Mouse (Mus musculus): ENCODE results near the gene Kcnc2. TPM values are rescaled to one million over a fixed set of nuclear protein-coding genes. Genes with fewer than 3 reads are reported as not detected.

Gene Kcnc2
- polyA plus RNA-seq, 1 experiment from 2014 or later, result 1.2 TPM

DNA sequence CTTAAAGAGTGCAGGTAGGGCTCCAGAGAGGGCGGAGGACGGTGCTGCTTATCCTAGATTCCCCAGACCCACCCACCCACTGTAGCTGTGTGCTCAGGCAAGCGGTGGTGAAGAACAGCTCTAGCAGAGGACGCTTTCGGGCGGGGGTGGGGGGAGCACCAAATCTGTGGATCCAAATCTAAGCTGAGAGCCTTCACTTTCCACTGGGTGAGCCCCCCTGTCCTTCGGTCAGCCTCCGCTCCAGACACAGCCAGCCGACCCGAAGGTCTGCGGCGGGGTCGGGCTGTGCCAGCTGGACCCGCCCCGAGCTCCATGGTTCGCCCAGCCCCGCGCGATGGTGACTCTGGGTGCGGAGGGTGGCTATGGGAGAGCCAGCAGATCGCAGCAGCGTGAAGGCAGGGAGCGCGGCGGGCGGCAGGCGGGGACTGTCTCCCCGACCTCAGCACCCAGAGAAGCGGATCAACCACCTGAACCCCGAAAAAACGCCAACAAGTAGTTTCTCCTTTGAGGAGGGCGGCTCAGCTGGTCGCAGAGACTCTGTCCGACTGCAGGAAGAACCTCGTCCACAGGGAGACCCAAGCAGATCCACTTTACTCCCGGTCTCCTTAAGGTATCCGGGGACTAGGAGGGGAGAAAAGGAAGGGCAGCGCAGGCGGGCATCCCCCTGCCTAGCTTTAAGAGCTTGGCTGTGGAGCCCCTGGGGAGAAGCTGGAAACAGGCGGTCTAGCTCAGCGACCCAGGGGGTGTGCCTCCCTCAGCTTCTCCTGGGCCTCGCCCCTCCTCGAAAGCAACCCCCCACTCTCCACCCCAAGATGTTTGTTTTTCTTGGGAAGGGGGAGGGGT, 761 bp upstream of the Kcnc2 start:
- WGBS, result 1% methylated on average over 43 of the region's 43 CpGs
- Histone ChIP-seq H3K4me1 (replicated peaks; ENCODE audit: control insufficient read depth, insufficient read depth, low read length) (0 out of 2 replicates have a peak, but pooled peaks cover 2% of the 10 kb centered on the region), H3K27me3 (ENCODE audit: control insufficient read depth, insufficient read depth, low read length) (peaks cover 15% of the 10 kb centered on the region), H3K4me3 (ENCODE audit: low read depth, low read length) (peak overlapping the region; percentile 50), H3K4me2 (replicated peaks; ENCODE audit: low read depth, low read length) (peak overlapping the region; percentile 88), H3K9ac (ENCODE audit: low read depth, low read length) (peak overlapping the region; percentile 32), H3K27ac (ENCODE audit: low read depth, low read length) (no peak overlapping the region), H3K9me3 (ENCODE audit: control insufficient read depth, low read length) (no peaks in the 10 kb centered on the region), H3K36me3 (ENCODE audit: control insufficient read depth, insufficient read depth, low read length) (no peaks in the 10 kb centered on the region)
- ATAC-seq (ENCODE audit: low FRiP score) (peak; percentile 58), DNase-seq (ENCODE audit: low spot score) (peak; percentile 56)

DNA sequence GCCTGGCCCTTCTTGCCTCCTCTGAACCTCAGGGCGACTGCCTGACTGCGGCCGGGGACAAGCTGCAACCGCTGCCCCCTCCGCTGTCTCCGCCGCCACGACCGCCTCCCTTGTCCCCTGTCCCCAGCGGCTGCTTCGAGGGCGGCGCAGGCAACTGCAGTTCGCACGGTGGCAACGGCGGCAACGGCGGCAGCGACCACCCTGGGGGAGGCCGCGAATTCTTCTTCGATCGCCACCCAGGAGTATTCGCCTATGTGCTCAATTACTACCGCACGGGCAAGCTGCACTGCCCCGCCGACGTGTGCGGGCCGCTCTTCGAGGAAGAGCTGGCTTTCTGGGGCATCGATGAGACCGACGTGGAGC, 863 bp downstream of the Kcnc2 start:
- peak overlapping the region; percentile 50 for H3K4me3 ChIP-seq (ENCODE audit: low read depth, low read length)
- ATAC-seq (ENCODE audit: low FRiP score) (peak; percentile 58; the same call in 1 of the 2 replicates), DNase-seq (ENCODE audit: low spot score) (no peak)
- 1% methylated on average over 36 of the region's 36 CpGs for WGBS
- peaks cover 15% of the 10 kb centered on the region for H3K27me3 ChIP-seq (ENCODE audit: control insufficient read depth, insufficient read depth, low read length)
- H3K9ac ChIP-seq (ENCODE audit: low read depth, low read length), result peak overlapping the region; percentile 53
- H3K9me3 ChIP-seq (ENCODE audit: control insufficient read depth, low read length), result no peaks in the 10 kb centered on the region
- H3K27ac ChIP-seq (ENCODE audit: low read depth, low read length), result no peak overlapping the region
- no peaks in the 10 kb centered on the region for H3K36me3 ChIP-seq (ENCODE audit: control insufficient read depth, insufficient read depth, low read length)
- peak overlapping the region; percentile 88 for H3K4me2 ChIP-seq (replicated peaks; ENCODE audit: low read depth, low read length)
- 0 out of 2 replicates have a peak, but pooled peaks cover 2% of the 10 kb centered on the region for H3K4me1 ChIP-seq (replicated peaks; ENCODE audit: control insufficient read depth, insufficient read depth, low read length)

DNA sequence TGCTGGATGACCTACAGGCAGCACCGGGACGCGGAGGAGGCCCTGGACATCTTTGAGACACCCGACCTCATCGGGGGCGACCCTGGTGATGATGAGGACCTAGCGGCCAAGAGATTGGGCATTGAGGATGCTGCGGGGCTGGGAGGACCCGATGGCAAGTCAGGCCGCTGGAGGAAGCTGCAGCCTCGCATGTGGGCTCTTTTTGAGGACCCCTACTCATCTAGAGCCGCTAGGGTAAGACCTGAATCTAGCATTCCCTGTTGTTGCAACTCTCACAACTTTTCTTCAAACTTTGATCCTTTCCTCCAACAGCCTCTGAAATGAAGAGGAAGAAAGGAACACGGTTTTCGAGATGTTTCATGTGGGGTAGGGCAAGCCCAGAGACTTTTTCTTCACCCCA, 1.2 kb downstream of the Kcnc2 start:
- no peak overlapping the region for H3K27ac ChIP-seq (ENCODE audit: low read depth, low read length)
- 0 out of 2 replicates have a peak, but pooled peaks cover 2% of the 10 kb centered on the region for H3K4me1 ChIP-seq (replicated peaks; ENCODE audit: control insufficient read depth, insufficient read depth, low read length)
- no peak for DNase-seq (ENCODE audit: low spot score)
- 11% methylated on average over 14 of the region's 14 CpGs for WGBS
- H3K4me3 ChIP-seq (ENCODE audit: low read depth, low read length), result peak overlapping the region; percentile 50
- H3K36me3 ChIP-seq (ENCODE audit: control insufficient read depth, insufficient read depth, low read length), result no peaks in the 10 kb centered on the region
- H3K4me2 ChIP-seq (replicated peaks; ENCODE audit: low read depth, low read length), result peak overlapping the region; percentile 88
- peaks cover 15% of the 10 kb centered on the region for H3K27me3 ChIP-seq (ENCODE audit: control insufficient read depth, insufficient read depth, low read length)
- H3K9me3 ChIP-seq (ENCODE audit: control insufficient read depth, low read length), result no peaks in the 10 kb centered on the region
- ATAC-seq (ENCODE audit: low FRiP score), result peak; percentile 6; the same call in 1 of the 2 replicates
- peak overlapping the region; percentile 53 for H3K9ac ChIP-seq (ENCODE audit: low read depth, low read length)

DNA sequence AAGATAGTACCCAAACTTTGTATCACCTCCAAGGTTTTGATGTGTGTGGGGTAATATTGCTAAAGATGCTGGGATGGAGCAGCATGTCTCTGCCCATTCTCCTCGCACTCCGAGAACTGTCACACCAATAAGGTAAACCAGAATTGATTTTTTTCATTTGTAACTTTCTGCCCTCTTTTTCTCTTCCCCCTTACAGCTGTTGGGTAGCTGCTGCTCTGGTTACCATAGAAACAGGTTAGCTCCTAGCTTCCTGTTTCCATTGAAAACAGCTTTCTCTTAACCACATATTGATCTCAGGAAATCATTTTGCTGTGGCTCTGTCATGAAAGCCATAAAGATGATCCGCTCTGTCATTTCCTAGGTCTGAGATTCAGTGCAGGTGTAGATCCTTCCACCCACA, 7.1 kb downstream of the Kcnc2 start:
- Histone ChIP-seq H3K27me3 (ENCODE audit: control insufficient read depth, insufficient read depth, low read length) (no peaks in the 10 kb centered on the region), H3K4me2 (replicated peaks; ENCODE audit: low read depth, low read length) (no peak overlapping the region), H3K9ac (ENCODE audit: low read depth, low read length) (no peak overlapping the region), H3K4me1 (replicated peaks; ENCODE audit: control insufficient read depth, insufficient read depth, low read length) (no peaks in the 10 kb centered on the region), H3K9me3 (ENCODE audit: control insufficient read depth, low read length) (no peaks in the 10 kb centered on the region), H3K4me3 (ENCODE audit: low read depth, low read length) (no peak overlapping the region), H3K36me3 (ENCODE audit: control insufficient read depth, insufficient read depth, low read length) (no peaks in the 10 kb centered on the region), H3K27ac (ENCODE audit: low read depth, low read length) (no peak overlapping the region)
- ATAC-seq (ENCODE audit: low FRiP score) (no peak), DNase-seq (ENCODE audit: low spot score) (no peak)
- WGBS, result 81% methylated on average over 3 of the region's 3 CpGs

DNA sequence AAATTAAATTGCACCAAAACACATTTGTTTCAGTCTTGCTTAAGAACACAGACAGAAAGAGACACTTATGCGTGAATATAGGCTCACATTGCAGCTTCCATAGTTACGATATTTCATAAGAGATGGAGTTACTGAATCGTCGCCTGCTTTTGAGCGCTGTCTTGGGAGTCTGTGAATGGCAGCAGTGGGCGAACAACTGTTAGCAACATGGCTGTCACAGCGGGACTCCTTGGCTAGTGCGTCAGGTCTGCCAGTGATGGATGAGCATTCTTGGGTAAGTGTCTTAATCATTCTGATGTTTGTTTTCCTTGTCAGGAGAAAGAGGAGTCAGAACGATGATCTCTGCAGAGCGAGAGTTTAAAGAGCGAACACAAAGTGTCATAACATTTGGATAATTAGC, 44.2 kb downstream of the Kcnc2 start:
- H3K27ac ChIP-seq (ENCODE audit: low read depth, low read length), result no peak overlapping the region
- H3K4me2 ChIP-seq (replicated peaks; ENCODE audit: low read depth, low read length), result peak overlapping the region; percentile 25
- whole genome bisulfite sequencing, result 23% methylated on average over 11 of the region's 11 CpGs
- no peaks in the 10 kb centered on the region for H3K4me1 ChIP-seq (replicated peaks; ENCODE audit: control insufficient read depth, insufficient read depth, low read length)
- DNase-seq (ENCODE audit: low spot score), result peak; percentile 51
- no peaks in the 10 kb centered on the region for H3K36me3 ChIP-seq (ENCODE audit: control insufficient read depth, insufficient read depth, low read length)
- no peaks in the 10 kb centered on the region for H3K27me3 ChIP-seq (ENCODE audit: control insufficient read depth, insufficient read depth, low read length)
- no peaks in the 10 kb centered on the region for H3K9me3 ChIP-seq (ENCODE audit: control insufficient read depth, low read length)
- ATAC-seq (ENCODE audit: low FRiP score), result peak; percentile 74
- H3K4me3 ChIP-seq (ENCODE audit: low read depth, low read length), result no peak overlapping the region
- no peak overlapping the region for H3K9ac ChIP-seq (ENCODE audit: low read depth, low read length)

DNA sequence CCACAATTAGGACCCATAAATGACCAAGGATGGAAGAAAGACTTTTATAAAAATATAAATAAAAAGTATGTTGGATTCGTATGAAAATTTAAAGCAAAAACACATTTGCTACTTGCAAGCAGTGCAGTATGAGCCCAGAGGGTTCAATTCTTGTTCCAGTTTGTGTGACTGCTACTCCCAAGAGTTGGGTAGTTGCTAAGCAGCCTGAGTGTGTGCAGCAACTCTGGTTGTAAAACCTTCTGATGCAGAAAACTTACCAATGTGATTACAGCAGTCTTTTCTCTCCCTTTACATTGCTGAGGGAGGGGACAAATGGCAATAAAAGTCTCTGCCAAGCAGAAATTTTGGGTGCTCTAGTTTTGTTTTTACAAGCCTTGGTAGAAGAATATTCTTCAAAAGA, 46.9 kb downstream of the Kcnc2 start:
- Histone ChIP-seq H3K4me1 (replicated peaks; ENCODE audit: control insufficient read depth, insufficient read depth, low read length) (no peaks in the 10 kb centered on the region), H3K36me3 (ENCODE audit: control insufficient read depth, insufficient read depth, low read length) (no peaks in the 10 kb centered on the region), H3K4me3 (ENCODE audit: low read depth, low read length) (no peak overlapping the region), H3K9ac (ENCODE audit: low read depth, low read length) (no peak overlapping the region), H3K4me2 (replicated peaks; ENCODE audit: low read depth, low read length) (no peak overlapping the region), H3K27me3 (ENCODE audit: control insufficient read depth, insufficient read depth, low read length) (no peaks in the 10 kb centered on the region), H3K27ac (ENCODE audit: low read depth, low read length) (no peak overlapping the region), H3K9me3 (ENCODE audit: control insufficient read depth, low read length) (no peaks in the 10 kb centered on the region)
- WGBS, result 86% methylated on average over 1 of the region's 1 CpGs
- ATAC-seq (ENCODE audit: low FRiP score), result no peak
- DNase-seq (ENCODE audit: low spot score), result no peak

DNA sequence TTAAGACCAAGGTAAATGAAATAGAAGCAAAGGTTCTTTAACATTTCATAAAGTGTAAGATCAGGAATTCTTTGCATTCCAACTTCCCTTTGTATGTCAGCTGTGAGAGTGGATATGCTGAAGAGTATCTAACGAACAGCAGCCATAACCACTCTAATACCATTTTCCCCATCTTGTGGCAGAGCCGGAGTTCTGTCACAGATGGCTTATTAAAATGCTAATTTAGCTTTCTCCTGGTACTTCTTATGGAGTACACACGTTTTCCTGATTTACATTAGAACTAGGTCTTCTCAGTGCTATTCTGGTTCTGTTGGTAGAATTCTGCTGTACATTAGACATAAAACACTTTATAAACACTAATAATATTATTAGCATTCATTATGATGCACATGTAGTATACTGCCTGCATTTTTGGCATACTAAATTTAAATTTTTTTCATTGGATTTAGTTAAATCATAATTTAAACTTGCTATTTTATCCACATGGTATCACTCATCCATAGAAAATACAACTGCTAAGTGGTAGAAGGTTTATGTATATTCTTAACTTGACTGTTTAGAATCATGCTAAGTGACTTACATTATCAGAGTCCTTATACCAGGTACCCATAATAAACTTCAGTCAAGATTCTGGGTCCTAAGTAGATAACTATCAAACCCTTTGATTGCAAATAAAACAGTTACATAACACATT, 86.9 kb downstream of the Kcnc2 start:
- DNase-seq (ENCODE audit: low spot score), result no peak
- Histone ChIP-seq H3K4me2 (replicated peaks; ENCODE audit: low read depth, low read length) (no peak overlapping the region), H3K9me3 (ENCODE audit: control insufficient read depth, low read length) (no peaks in the 10 kb centered on the region), H3K4me3 (ENCODE audit: low read depth, low read length) (no peak overlapping the region), H3K27ac (ENCODE audit: low read depth, low read length) (no peak overlapping the region), H3K36me3 (ENCODE audit: control insufficient read depth, insufficient read depth, low read length) (no peaks in the 10 kb centered on the region), H3K9ac (ENCODE audit: low read depth, low read length) (no peak overlapping the region), H3K4me1 (replicated peaks; ENCODE audit: control insufficient read depth, insufficient read depth, low read length) (no peaks in the 10 kb centered on the region), H3K27me3 (ENCODE audit: control insufficient read depth, insufficient read depth, low read length) (no peaks in the 10 kb centered on the region)
- ATAC-seq (ENCODE audit: low FRiP score), result peak; percentile 67
- 46% methylated on average over 3 of the region's 3 CpGs for WGBS

DNA sequence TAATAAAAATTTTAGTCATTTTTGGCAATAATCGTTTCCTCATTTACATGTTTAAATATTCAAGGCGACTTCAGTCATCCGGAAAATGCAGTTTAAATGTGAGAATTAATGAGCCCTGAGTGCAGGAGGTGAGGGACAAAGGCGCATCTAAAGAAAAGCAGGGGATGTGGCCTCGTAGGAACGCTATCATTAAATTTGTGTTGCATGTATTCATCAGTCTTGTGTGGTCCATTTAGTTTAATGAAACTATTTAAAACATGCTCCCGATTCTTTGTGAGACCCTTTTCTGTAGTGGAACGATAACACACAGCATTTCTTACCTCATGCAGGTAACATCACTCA, 87.4 kb downstream of the Kcnc2 start:
- no peak overlapping the region for H3K4me2 ChIP-seq (replicated peaks; ENCODE audit: low read depth, low read length)
- no peaks in the 10 kb centered on the region for H3K9me3 ChIP-seq (ENCODE audit: control insufficient read depth, low read length)
- no peak overlapping the region for H3K4me3 ChIP-seq (ENCODE audit: low read depth, low read length)
- DNase-seq (ENCODE audit: low spot score) (no peak), ATAC-seq (ENCODE audit: low FRiP score) (0 out of 2 replicates have a peak, but pooled peaks have one; percentile 34)
- WGBS, result 64% methylated on average over 8 of the region's 8 CpGs
- H3K36me3 ChIP-seq (ENCODE audit: control insufficient read depth, insufficient read depth, low read length), result no peaks in the 10 kb centered on the region
- no peak overlapping the region for H3K27ac ChIP-seq (ENCODE audit: low read depth, low read length)
- no peaks in the 10 kb centered on the region for H3K4me1 ChIP-seq (replicated peaks; ENCODE audit: control insufficient read depth, insufficient read depth, low read length)
- H3K27me3 ChIP-seq (ENCODE audit: control insufficient read depth, insufficient read depth, low read length), result no peaks in the 10 kb centered on the region
- H3K9ac ChIP-seq (ENCODE audit: low read depth, low read length), result no peak overlapping the region

DNA sequence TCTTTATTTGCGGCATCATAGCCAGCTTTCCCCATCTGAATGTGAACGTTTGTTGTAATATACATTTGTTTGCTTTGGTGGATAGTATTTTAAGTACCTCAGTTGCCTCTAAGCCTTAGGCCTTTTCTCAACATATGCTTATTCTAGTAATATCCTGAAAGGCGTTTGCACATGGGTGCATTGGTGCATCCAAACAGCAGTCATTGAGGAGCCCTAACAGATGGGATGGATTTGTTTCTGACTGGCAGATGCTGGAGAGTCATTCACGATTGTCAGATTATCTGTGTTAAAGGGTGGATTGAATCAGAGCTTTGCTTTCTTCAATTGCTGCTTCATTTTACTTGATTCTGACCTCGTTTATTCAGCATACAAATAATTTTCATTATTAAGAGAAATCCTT, 89.8 kb downstream of the Kcnc2 start:
- H3K9me3 ChIP-seq (ENCODE audit: control insufficient read depth, low read length), result no peaks in the 10 kb centered on the region
- DNase-seq (ENCODE audit: low spot score) (no peak), ATAC-seq (ENCODE audit: low FRiP score) (no peak)
- no peak overlapping the region for H3K27ac ChIP-seq (ENCODE audit: low read depth, low read length)
- H3K36me3 ChIP-seq (ENCODE audit: control insufficient read depth, insufficient read depth, low read length), result no peaks in the 10 kb centered on the region
- 80% methylated on average over 5 of the region's 5 CpGs for WGBS
- H3K27me3 ChIP-seq (ENCODE audit: control insufficient read depth, insufficient read depth, low read length), result no peaks in the 10 kb centered on the region
- H3K4me2 ChIP-seq (replicated peaks; ENCODE audit: low read depth, low read length), result no peak overlapping the region
- no peaks in the 10 kb centered on the region for H3K4me1 ChIP-seq (replicated peaks; ENCODE audit: control insufficient read depth, insufficient read depth, low read length)
- H3K4me3 ChIP-seq (ENCODE audit: low read depth, low read length), result no peak overlapping the region
- no peak overlapping the region for H3K9ac ChIP-seq (ENCODE audit: low read depth, low read length)
